Mouse (Mus musculus) stomach, embryonic 14.5 days (tissue): Measurements from ENCODE around the gene Pnmal2. TPM values are rescaled to one million over a fixed set of nuclear protein-coding genes. Genes with fewer than 3 reads are reported as not detected.
A peak's percentile ranks its signal among the peaks of the same experiment; 100 is the strongest.

Source experiments
- ATAC-seq: fragments of 200-750 bp; cut with Nextera tagmentation; 2 replicates; pipeline ENCODE4 v1.8.0; 2017; ENCODE audit warnings: low read depth, moderate TSS enrichment; ENCODE audit not compliant: insufficient number of reproducible peaks, insufficient read depth, low FRiP score
- H3K27ac ChIP-seq: fragments of 300-500 bp; sonication (generic); 2 replicates; pipeline ENCODE4 v1.5.1; 2014; ENCODE audit warnings: mild to moderate bottlenecking, low read length, moderate library complexity, mixed read lengths
- H3K27me3 ChIP-seq: fragments of 300-500 bp; sonication (generic); 2 replicates; pipeline ENCODE4 v1.6.1; 2014; ENCODE audit warnings: low read length, control low read depth, mixed read lengths; ENCODE audit not compliant: control insufficient read depth, insufficient read depth
- H3K36me3 ChIP-seq: fragments of 300-500 bp; sonication (generic); 2 replicates; pipeline ENCODE4 v1.6.1; 2014; ENCODE audit warnings: mild to moderate bottlenecking, control low read depth, low read length, moderate library complexity, mixed read lengths; ENCODE audit not compliant: control insufficient read depth, insufficient read depth
- H3K4me1 ChIP-seq: fragments of 300-500 bp; sonication (generic); 2 replicates; pipeline ENCODE4 v1.6.1; 2014; ENCODE audit warnings: low read length, control low read depth, mixed read lengths; ENCODE audit not compliant: control insufficient read depth, insufficient read depth
- H3K4me2 ChIP-seq: fragments of 300-500 bp; sonication (generic); replicated peaks from 2 replicates; pipeline ENCODE4 v1.6.1; 2014; ENCODE audit warnings: low read depth, low read length, control low read depth
- H3K4me3 ChIP-seq: fragments of 300-500 bp; sonication (generic); 2 replicates; pipeline ENCODE4 v1.5.1; 2014; ENCODE audit warnings: low read depth, low read length, control low read depth
- H3K9ac ChIP-seq: fragments of 300-500 bp; sonication (generic); replicated peaks from 2 replicates; pipeline ENCODE4 v1.6.1; 2014; ENCODE audit warnings: low read depth, mild to moderate bottlenecking, control low read depth, low read length, moderate library complexity, mixed read lengths
- H3K9me3 ChIP-seq: fragments of 300-500 bp; sonication (generic); 2 replicates; pipeline ENCODE4 v1.6.1; 2016; ENCODE audit warnings: low read depth, low read length, control low read depth; ENCODE audit not compliant: control insufficient read depth
- WGBS: fragments of 180-500 bp; shearing (Covaris S2); extraction: QIAGEN DNeasy Blood & Tissue Kit; methylation state at CpG from one replicate; pipeline ENCODE4 v1.1.7; 2014; 5-methylcytosine and 5-hydroxymethylcytosine counted together
- polyA plus RNA-seq: library from polyadenylated mRNA; unstranded; fragments of >200 nt; fragmentation: Nextera tagmentation; extraction: Ambion mirVana; gene quantifications from 2 replicates; pipeline ENCODE4 v1.2.1, GENCODE M21; 2014

The Pnmal2 gene
- polyA plus RNA-seq, 1 experiment from 2014 or later, result 8.8 TPM

DNA sequence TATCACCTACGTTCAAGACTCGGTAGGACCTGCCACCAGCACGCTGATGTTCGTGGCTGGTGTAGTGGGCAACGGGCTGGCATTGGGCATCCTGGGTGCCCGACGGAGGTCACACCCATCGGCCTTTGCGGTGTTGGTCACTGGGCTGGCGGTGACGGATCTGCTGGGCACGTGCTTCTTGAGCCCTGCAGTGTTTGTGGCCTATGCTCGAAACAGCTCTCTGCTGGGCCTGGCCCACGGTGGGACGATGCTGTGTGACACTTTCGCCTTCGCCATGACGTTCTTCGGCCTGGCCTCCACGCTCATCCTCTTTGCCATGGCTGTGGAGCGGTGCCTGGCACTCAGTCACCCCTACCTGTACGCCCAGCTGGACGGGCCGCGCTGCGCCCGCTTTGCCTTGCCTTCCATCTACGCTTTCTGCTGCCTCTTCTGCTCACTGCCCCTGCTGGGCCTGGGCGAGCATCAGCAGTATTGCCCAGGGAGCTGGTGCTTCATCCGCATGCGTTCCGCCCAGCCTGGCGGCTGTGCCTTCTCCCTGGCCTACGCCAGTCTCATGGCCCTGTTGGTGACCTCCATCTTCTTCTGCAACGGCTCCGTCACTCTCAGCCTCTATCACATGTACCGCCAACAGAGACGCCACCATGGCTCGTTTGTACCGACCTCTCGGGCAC, 37.5 kb upstream of the Pnmal2 start:
- Histone ChIP-seq H3K4me2 (no peak overlapping the region), H3K4me1 (peaks cover 38% of the 10 kb centered on the region)
- ATAC-seq, result no peak

DNA sequence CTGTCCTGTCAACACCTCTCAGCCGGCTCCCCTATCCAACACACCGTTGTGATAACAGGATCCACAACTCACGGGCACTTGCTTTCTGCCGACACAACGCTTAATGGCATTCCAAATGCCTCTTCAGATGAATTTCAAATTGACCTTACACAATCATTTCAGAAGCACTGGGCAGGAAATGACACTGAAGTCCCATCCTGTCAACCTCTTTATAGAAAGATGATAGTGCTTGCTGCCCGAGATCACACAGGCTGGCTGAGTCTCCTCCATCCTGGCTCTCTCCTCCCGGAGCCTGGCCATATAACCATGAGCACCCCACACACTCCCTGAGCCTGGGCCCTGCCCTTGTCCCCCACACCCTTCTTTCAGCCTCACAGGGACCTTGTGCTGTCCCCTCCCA, 36.6 kb upstream of the Pnmal2 start:
- no peaks in the 10 kb centered on the region for H3K36me3 ChIP-seq
- H3K4me3 ChIP-seq, result no peak overlapping the region
- no peak overlapping the region for H3K9ac ChIP-seq
- peaks cover 38% of the 10 kb centered on the region for H3K4me1 ChIP-seq
- no peaks in the 10 kb centered on the region for H3K27me3 ChIP-seq
- H3K9me3 ChIP-seq, result no peaks in the 10 kb centered on the region
- ATAC-seq, result no peak
- whole genome bisulfite sequencing, result 52% methylated on average over 7 of the region's 7 CpGs
- no peak overlapping the region for H3K27ac ChIP-seq
- 0 out of 2 replicates have a peak overlapping the region, but pooled peaks have one; percentile 10 for H3K4me2 ChIP-seq

More for the DNA sequence above, 37.5 kb upstream of the Pnmal2 start:
- no peaks in the 10 kb centered on the region for H3K27me3 ChIP-seq
- H3K9me3 ChIP-seq, result no peaks in the 10 kb centered on the region
- H3K36me3 ChIP-seq, result no peaks in the 10 kb centered on the region
- no peak overlapping the region for H3K4me3 ChIP-seq
- no peak overlapping the region for H3K27ac ChIP-seq
- 93% methylated on average over 41 of the region's 41 CpGs for WGBS
- no peak overlapping the region; the same call in 1 of the 2 replicates for H3K9ac ChIP-seq

DNA sequence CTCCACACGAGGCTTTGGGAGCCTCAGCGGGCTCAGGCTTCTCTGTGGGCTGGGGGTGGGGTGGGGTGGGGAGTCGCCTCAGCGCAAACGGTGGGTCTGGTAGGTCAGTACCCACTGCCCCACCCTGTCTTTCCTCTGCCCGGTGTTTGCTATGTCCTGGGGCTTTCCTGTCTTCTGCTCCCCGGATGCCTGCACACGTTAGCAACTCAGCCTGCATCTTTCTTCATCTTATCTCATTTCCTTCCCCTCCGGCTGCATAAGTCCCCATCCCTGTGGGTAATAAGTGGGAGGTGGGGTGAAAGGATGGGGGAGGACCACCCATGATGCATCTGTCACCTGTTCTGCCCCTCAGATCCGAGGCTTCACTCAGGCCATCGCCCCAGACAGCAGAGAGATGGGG, 36.1 kb upstream of the Pnmal2 start:
- H3K4me3 ChIP-seq, result no peak overlapping the region
- H3K27me3 ChIP-seq, result no peaks in the 10 kb centered on the region
- WGBS, result 24% methylated on average over 11 of the region's 11 CpGs
- H3K27ac ChIP-seq, result no peak overlapping the region
- peaks cover 38% of the 10 kb centered on the region for H3K4me1 ChIP-seq
- no peaks in the 10 kb centered on the region for H3K9me3 ChIP-seq
- H3K36me3 ChIP-seq, result no peaks in the 10 kb centered on the region
- ATAC-seq, result no peak
- 0 out of 2 replicates have a peak overlapping the region, but pooled peaks have one; percentile 10 for H3K4me2 ChIP-seq
- no peak overlapping the region for H3K9ac ChIP-seq

DNA sequence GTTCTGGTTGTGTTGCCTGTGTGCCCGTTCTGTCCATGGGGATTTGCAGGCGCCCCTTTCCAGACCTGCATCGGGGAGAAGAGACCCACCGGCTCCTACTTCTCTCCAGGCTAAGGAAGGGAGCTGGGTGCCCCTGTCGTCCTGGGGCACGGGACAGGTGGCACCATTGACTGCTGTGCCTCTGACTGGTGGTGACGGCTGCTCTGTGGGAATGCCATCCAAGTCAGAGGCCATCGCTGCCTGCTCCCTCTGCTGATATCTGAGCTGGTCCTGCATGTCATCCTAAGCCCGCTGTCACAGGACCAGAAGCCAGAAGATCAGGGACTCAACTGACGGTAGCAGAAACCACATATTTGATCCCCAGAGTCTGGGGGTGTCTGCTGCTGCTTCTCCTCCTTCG, 35.6 kb upstream of the Pnmal2 start:
- Histone ChIP-seq H3K27me3 (no peaks in the 10 kb centered on the region), H3K9ac (no peak overlapping the region; the same call in 1 of the 2 replicates), H3K36me3 (no peaks in the 10 kb centered on the region), H3K9me3 (no peaks in the 10 kb centered on the region), H3K4me3 (no peak overlapping the region), H3K27ac (no peak overlapping the region; the same call in 1 of the 2 replicates), H3K4me1 (peaks cover 38% of the 10 kb centered on the region), H3K4me2 (no peak overlapping the region; the same call in 1 of the 2 replicates)
- 41% methylated on average over 11 of the region's 11 CpGs for WGBS
- no peak for ATAC-seq

DNA sequence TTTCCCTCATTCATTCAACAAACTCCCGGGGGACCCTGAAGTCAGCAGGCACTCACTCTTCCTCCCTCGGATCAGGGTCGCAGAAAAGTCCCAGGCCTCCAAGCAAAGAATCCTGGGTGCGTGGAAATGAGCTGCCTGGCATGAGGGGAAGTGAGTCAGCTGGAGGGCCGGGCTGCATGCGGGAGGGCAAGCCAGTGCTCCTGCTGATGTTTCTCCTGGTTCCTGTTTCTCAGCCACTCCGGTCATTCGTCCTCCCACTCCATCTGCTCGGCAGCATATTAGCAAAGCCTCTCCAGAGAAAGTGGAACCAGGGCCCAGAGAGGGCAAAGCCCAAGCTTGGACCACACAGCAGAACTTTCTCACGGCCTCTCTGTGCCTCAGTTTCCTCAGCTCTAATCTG, 34.6 kb upstream of the Pnmal2 start:
- Histone ChIP-seq H3K4me3 (no peak overlapping the region), H3K4me2 (no peak overlapping the region), H3K9ac (no peak overlapping the region), H3K36me3 (peaks cover 7% of the 10 kb centered on the region), H3K27ac (no peak overlapping the region), H3K27me3 (no peaks in the 10 kb centered on the region), H3K4me1 (peaks cover 38% of the 10 kb centered on the region), H3K9me3 (no peaks in the 10 kb centered on the region)
- ATAC-seq, result no peak
- WGBS, result 33% methylated on average over 10 of the region's 10 CpGs

DNA sequence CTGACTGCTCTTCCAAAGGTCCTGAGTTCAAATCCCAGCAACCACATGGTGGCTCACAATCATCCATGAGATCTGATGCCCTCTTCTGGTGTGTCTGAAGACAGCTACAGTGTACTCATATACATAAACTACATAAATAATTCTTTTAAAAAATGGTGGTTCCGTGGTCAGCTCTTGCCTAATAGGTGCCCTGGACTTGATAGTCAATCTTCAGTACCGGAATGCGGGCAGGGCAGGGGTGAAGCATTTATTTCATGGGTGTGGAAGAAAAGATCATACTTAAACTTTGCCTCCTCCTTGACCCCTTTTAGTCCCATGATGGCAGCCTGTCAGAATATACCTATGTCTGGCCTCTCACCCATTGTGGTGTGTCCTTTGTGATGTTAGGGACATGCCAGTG, 32.6 kb upstream of the Pnmal2 start:
- ATAC-seq, result no peak
- 88% methylated on average over 3 of the region's 3 CpGs for WGBS
- Histone ChIP-seq H3K36me3 (peaks cover 26% of the 10 kb centered on the region), H3K9ac (no peak overlapping the region), H3K27me3 (no peaks in the 10 kb centered on the region), H3K9me3 (no peaks in the 10 kb centered on the region), H3K4me1 (peaks cover 20% of the 10 kb centered on the region), H3K27ac (no peak overlapping the region), H3K4me2 (no peak overlapping the region), H3K4me3 (no peak overlapping the region)

DNA sequence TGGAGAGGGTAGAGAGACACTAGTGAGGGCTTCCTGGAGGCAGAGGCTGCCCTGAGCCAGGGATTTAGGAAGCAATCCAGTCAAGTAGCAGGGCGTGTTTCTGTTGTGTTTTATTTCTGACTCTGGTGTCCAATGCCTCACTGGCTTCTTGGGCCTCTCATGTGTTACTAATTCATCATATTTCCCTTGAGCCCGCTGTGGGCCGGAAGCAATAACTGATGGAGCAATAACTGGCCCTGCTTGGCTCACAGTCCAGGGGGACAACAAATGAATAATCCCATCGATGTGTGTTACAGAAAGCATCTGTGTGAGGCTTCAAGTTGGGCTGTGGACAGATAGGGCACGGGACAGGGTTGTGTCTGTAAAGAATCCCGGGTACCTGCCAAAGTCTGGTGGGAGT, 32.1 kb upstream of the Pnmal2 start:
- ATAC-seq, result no peak
- Histone ChIP-seq H3K4me3 (no peak overlapping the region), H3K27ac (no peak overlapping the region), H3K4me2 (no peak overlapping the region), H3K9me3 (no peaks in the 10 kb centered on the region), H3K4me1 (peaks cover 17% of the 10 kb centered on the region), H3K9ac (no peak overlapping the region), H3K27me3 (no peaks in the 10 kb centered on the region), H3K36me3 (peaks cover 30% of the 10 kb centered on the region)
- WGBS, result 61% methylated on average over 6 of the region's 6 CpGs

DNA sequence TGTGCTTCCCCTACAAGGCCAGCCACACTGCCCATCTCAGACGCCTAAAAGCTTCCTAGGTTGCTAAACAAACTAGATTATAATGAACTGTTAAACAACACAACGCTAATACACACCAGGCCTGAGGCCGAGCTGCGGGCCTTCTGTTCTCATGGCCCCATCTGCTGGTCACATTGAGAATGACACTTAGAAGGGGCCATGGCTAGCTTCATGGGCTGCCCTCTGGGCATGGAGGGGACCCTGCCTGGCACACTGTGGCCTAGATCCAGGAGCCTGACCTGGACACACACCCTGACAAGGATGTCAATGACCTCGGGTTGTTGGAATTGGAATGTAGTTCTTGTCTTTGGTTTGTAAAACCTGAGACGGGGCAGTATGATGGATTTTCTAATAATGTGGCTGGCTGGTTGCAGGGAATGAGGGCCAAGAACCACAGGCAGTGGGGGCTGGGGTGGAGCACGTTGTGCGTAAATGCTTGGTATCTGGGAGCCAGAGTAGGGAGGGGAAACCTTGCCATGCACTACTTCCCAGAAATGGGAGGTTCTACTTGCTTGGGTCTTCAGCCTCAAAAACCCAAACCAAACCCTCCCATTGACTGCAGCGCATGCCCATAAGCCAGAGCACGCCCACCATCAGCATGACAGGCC, 30.6 kb upstream of the Pnmal2 start:
- 29% methylated on average over 10 of the region's 10 CpGs for WGBS
- no peak overlapping the region for H3K27ac ChIP-seq

More for the DNA sequence above, 30.6 kb upstream of the Pnmal2 start:
- H3K36me3 ChIP-seq, result peaks cover 46% of the 10 kb centered on the region
- H3K9me3 ChIP-seq, result no peaks in the 10 kb centered on the region
- peaks cover 5% of the 10 kb centered on the region; the same call in 1 of the 2 replicates for H3K4me1 ChIP-seq
- no peak overlapping the region; the same call in 1 of the 2 replicates for H3K9ac ChIP-seq
- H3K4me2 ChIP-seq, result no peak overlapping the region
- H3K4me3 ChIP-seq, result no peak overlapping the region
- ATAC-seq, result peak; percentile 59; the same call in 1 of the 2 replicates
- no peaks in the 10 kb centered on the region for H3K27me3 ChIP-seq
